Mouse (Mus musculus): ENCODE results near the gene Mrps36.
A peak's percentile ranks its signal among the peaks of the same experiment; 100 is the strongest.
"Not testable (repeated sequence)": the region's sequence is repeated elsewhere in the genome, so short reads cannot be mapped to it uniquely, and the experiment has no call there.

The Mrps36 gene

GRCm38 (mm10) chr13:100731462-100732046 is 12.9 kb downstream of the Mrps36 start:
- not testable (repeated sequence) for DNase-seq

- DNase-seq, result peak; percentile 95 to 96
Observed at GRCm38 (mm10) chr13:100730861-100731176, 13.6 kb downstream of the Mrps36 start, which contains the start of gene Cdk7. Cdk7 (minus strand) TSS chr13:100730939.

- DNase-seq, result peak; percentile 18 to 38
Observed at GRCm38 (mm10) chr13:100730153-100730860, 14.2 kb downstream of the Mrps36 start.

DNA sequence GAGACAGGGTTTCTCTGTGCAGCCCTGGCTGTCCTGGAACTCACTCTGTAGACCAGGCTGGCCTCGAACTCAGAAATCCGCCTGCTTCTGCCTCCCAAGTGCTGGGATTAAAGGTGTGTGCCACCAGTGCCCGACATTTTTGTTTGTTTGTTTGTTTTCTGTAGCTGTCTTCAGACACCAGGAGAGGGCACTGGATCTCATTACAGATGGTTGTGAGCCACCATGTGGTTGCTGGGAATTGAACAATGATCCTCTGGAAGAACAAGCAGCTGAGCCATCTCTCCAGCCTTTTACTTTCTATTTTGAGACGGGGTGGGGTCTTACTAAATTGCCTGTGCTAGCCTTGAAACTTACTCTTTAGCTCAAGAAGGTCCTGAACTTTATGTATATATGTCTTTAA is 15.9 kb downstream of the Mrps36 start:
- not testable (repeated sequence) for DNase-seq

GRCm38 (mm10) chr13:100728086-100728485 is 16.4 kb downstream of the Mrps36 start:
- DNase-seq, result no peak

GRCm38 (mm10) chr13:100725194-100725593 is 19.3 kb downstream of the Mrps36 start:
- DNase-seq, result no peak

DNA sequence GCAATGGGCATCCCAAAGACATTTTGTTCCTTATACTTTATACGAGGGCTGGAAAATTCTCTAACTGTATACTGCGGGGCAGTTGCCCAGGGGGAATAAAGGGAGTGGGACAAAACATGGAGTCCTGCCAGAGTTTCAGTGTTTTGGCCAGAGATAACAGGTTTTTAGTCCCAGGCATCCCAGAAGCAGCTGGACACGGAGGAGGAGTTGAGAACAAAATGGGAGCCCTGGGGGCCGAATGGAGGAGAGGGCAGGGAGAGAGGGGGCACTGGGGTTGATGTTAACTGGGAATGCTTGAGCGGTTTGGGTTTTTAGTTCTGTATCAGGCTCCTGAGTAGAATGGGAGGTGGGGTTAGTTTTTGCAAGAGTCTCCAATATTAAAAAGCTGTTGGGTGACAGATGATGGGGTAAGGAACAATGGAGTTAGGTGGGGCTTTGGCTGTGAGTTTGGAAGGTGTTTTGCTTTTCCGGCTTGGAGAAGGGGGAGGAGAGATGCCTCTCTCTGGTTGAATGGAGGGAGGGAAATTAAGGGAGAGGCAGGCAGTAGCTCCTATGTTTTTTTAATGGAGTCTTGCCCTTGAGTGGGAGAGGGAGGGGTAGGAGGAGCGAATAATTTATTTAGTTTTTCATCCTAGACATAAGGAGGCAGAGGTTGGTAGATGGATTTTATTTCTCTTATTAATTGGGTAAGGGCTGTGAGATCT is 20.3 kb downstream of the Mrps36 start:
- DNase-seq, result peak; percentile 45 to 58

DNA sequence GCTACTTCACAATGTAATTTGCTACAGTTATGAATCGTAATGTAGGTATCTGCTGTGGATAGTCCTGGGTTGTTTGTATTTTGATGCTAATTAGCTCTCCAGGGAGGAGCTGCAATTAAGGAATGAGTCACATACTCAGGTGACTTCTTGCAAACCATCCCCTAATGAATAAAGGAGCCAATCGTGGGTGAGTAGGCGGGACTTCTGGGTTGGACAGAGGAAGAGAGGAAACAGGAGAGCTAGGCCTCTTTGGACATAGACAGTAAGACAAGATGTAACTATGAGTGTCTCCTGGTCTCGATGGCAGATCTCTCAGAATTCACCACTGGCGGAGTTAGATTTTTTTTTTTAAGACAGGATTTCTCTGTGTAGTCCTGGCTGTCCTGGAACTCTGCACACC is 22.8 kb downstream of the Mrps36 start:
- no peak for DNase-seq

GRCm38 (mm10) chr13:100715467-100715866 is 29.0 kb downstream of the Mrps36 start:
- DNase-seq, result no peak

DNA sequence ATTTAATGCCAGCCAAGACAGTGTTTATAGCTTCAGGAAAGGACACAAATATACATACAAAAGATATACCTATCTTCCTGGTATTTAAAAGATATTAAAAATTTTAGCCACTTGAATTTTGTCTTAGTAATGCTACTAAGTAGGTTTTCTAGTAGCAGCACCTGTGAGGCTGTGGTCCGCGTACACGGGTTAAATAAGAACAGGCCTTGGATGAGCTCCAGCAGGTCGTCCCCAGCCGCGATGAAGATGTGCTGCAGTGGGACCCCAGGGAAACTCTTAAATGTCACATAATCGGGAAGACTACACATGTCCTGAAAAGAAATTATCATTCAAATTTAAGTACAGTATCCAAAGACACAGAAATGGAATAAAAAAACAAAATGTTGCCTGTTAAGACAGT is 38.3 kb downstream of the Mrps36 start:
- no peak for DNase-seq

- no peak for DNase-seq
Observed at GRCm38 (mm10) chr13:100703468-100703867, 41.0 kb downstream of the Mrps36 start.

DNA sequence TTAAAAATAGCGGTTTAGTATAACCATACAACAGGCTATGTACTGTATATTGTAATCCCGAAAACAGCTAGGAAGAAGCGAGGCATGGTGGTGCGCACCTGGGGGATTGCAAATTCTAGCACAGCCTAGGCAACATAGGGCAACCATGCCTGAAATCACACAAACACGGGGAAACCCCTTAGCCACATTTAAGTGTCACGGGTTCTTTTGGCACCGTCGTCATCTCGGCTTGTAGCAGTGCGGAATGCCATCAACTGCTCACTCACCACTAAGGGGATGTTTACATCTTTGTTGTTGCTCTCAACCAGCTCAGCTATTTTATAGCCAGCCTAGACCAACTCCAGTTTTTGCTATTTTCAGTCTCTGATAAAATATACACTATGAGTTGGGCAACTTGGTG is 45.6 kb downstream of the Mrps36 start:
- no peak for DNase-seq

DNA sequence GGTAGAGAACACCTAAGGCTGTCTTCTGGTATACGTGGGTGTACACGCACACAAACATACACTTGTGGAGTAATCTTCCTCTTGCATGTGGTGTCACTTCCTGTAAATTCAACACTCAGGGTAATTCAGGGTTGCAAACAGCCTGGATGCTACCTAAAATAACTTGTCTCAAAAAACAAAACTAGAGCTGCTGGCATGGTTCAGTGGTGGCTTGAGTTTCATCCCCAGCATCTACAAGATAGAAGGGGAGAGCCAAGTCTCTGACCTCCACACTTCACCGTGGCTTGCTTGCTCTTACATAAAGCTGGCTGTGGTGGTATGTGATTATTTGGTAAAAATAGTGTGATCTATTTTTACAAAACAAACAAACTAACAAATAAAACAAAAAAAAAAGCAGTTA is 46.9 kb downstream of the Mrps36 start:
- no peak for DNase-seq

GRCm38 (mm10) chr13:100687513-100687912 is 56.9 kb downstream of the Mrps36 start:
- no peak for DNase-seq

All from cerebellum, postnatal 10 days (tissue).